Mouse (Mus musculus): ENCODE measurements around the gene Pitpnm1.

GRCm38 (mm10) chr19:4146366-4147021 is 46.7 kb downstream of the Pitpnm1 start:
- no peak for TF ChIP-seq POLR2A (IDR thresholded peaks at IDR 0.05; ENCODE audit: low read depth, low read length)
- no peak for TF ChIP-seq CTCF (IDR thresholded peaks at IDR 0.05; ENCODE audit: extremely low read depth, insufficient read depth, insufficient read length, insufficient replicate concordance)
